Mouse (Mus musculus) lung, adult 2 months (tissue): ENCODE measurements around the gene Rprml. TPM values are rescaled to one million over a fixed set of nuclear protein-coding genes. Genes with fewer than 3 reads are reported as not detected.

Source experiments
- DNase-seq: peaks from one replicate; pipeline ENCODE4 v3.0.0; 2022
- H3K4me1 ChIP-seq: fragments of 200-500 bp; 2 replicates; pipeline ENCODE4 v1.6.1; 2011; ENCODE audit warnings: low read length; ENCODE audit not compliant: control insufficient read depth, insufficient read depth
- H3K4me3 ChIP-seq: fragments of 200-500 bp; replicated peaks from 2 replicates; pipeline ENCODE3; 2011; ENCODE audit warnings: low read depth, mild to moderate bottlenecking, control low read depth, low read length; ENCODE audit errors: extremely low read depth
- CTCF ChIP-seq: fragments of 200-500 bp; IDR thresholded peaks from 2 replicates; pipeline ENCODE4 v1.5.1; 2011; ENCODE audit warnings: mild to moderate bottlenecking, low read length, control low read depth; ENCODE audit not compliant: insufficient read depth
- POLR2A ChIP-seq: fragments of 200-500 bp; IDR thresholded peaks from 2 replicates; pipeline ENCODE4 v1.6.1; 2011; ENCODE audit warnings: low read depth, mild to moderate bottlenecking, control low read depth, low read length, borderline replicate concordance; ENCODE audit errors: extremely low read depth
- WGBS: fragments of 180-500 bp; shearing (Covaris S2); methylation state at CpG from one replicate; pipeline ENCODE4 v1.1.7; 2018; 5-methylcytosine and 5-hydroxymethylcytosine counted together
- polyA plus RNA-seq: library from polyadenylated mRNA; depleted of rRNA; stranded (reverse); fragments of >200 nt; gene quantifications from 2 replicates; pipeline ENCODE4 v1.2.3, GENCODE M21; 2012; rRNA removed

The Rprml gene
- 10.4 and 13.2 TPM in 2 replicates for polyA plus RNA-seq

GRCm38 (mm10) chr11:103649301-103649982, at the start of gene Rprml:
Rprml (plus strand) TSS chr11:103649570.
- H3K4me1 ChIP-seq, result peaks cover 3% of the 10 kb centered on the region; the same call in 1 of the 2 replicates
- peak within 1 kb of the TSS; percentile 39 for H3K4me3 ChIP-seq
- DNase-seq, result no peak
- TF ChIP-seq CTCF, result no peak
- TF ChIP-seq POLR2A, result no peak
- WGBS, result 1% methylated on average over 71 of the region's 71 CpGs

- Histone ChIP-seq H3K4me3 (no peak overlapping the region), H3K4me1 (no peaks in the 10 kb centered on the region)
- WGBS, result 42% methylated on average over 5 of the region's 5 CpGs
- no peak for TF ChIP-seq POLR2A
- no peak for TF ChIP-seq CTCF
- no peak for DNase-seq
Observed at GRCm38 (mm10) chr11:103606611-103607010, 42.8 kb upstream of the Rprml start.

- TF ChIP-seq CTCF (no peak), POLR2A (no peak)
- no peak for DNase-seq
- Histone ChIP-seq H3K4me3 (no peak overlapping the region), H3K4me1 (no peaks in the 10 kb centered on the region)
- WGBS, result 86% methylated on average over 2 of the region's 2 CpGs
Observed at GRCm38 (mm10) chr11:103610772-103611171, 38.6 kb upstream of the Rprml start.

- no peak for DNase-seq
- TF ChIP-seq POLR2A, result no peak
- TF ChIP-seq CTCF, result no peak
- 81% methylated on average over 9 of the region's 9 CpGs for WGBS
- H3K4me1 ChIP-seq, result no peaks in the 10 kb centered on the region
- no peak within 1 kb of the TSS for H3K4me3 ChIP-seq
Observed at GRCm38 (mm10) chr11:103621040-103621439, 28.3 kb upstream of the Rprml start, which contains the start of gene Gm884. Gm884 (minus strand) TSS chr11:103621140.

GRCm38 (mm10) chr11:103627453-103627852, 21.9 kb upstream of the Rprml start:
- WGBS, result 76% methylated on average over 23 of the region's 23 CpGs
- TF ChIP-seq POLR2A, result no peak
- H3K4me3 ChIP-seq, result no peak overlapping the region
- DNase-seq, result no peak
- H3K4me1 ChIP-seq, result no peaks in the 10 kb centered on the region

GRCm38 (mm10) chr11:103634806-103635205, 14.6 kb upstream of the Rprml start:
- 80% methylated on average over 7 of the region's 7 CpGs for WGBS
- TF ChIP-seq POLR2A, result no peak
- Histone ChIP-seq H3K4me1 (no peaks in the 10 kb centered on the region), H3K4me3 (no peak overlapping the region)
- no peak for DNase-seq

GRCm38 (mm10) chr11:103635481-103635880, 13.9 kb upstream of the Rprml start:
- Histone ChIP-seq H3K4me1 (no peaks in the 10 kb centered on the region), H3K4me3 (no peak overlapping the region)
- 62% methylated on average over 3 of the region's 3 CpGs for WGBS
- TF ChIP-seq CTCF (no peak), POLR2A (no peak)
- no peak for DNase-seq

- no peaks in the 10 kb centered on the region for H3K4me1 ChIP-seq
- no peak for TF ChIP-seq POLR2A
- TF ChIP-seq CTCF, result no peak
- WGBS, result 78% methylated on average over 6 of the region's 6 CpGs
- no peak for DNase-seq
- no peak overlapping the region for H3K4me3 ChIP-seq
Observed at GRCm38 (mm10) chr11:103636261-103636660, 13.1 kb upstream of the Rprml start.

- H3K4me1 ChIP-seq, result no peaks in the 10 kb centered on the region
- H3K4me3 ChIP-seq, result no peak within 1 kb of the TSS
- DNase-seq, result no peak
- 58% methylated on average over 3 of the region's 3 CpGs for WGBS
- no peak for TF ChIP-seq CTCF
- TF ChIP-seq POLR2A, result no peak
Observed at GRCm38 (mm10) chr11:103638790-103639189, 10.6 kb upstream of the Rprml start, which contains the start of gene Lyzl6. Lyzl6 (minus strand) TSS chr11:103638890.

GRCm38 (mm10) chr11:103639407-103639946, 9.9 kb upstream of the Rprml start:
- peak; percentile 36 for DNase-seq
- Histone ChIP-seq H3K4me1 (no peaks in the 10 kb centered on the region), H3K4me3 (no peak overlapping the region)
- TF ChIP-seq CTCF (peak; percentile 99), POLR2A (no peak)
- 3% methylated on average over 10 of the region's 10 CpGs for WGBS

GRCm38 (mm10) chr11:103643211-103643610, 6.2 kb upstream of the Rprml start:
- TF ChIP-seq POLR2A, result no peak
- no peak for TF ChIP-seq CTCF
- H3K4me3 ChIP-seq, result no peak overlapping the region
- DNase-seq, result no peak
- no peaks in the 10 kb centered on the region for H3K4me1 ChIP-seq
- WGBS, result 70% methylated on average over 9 of the region's 9 CpGs
